Mouse (Mus musculus): Measurements from ENCODE around the gene Col25a1. TPM values are rescaled to one million over a fixed set of nuclear protein-coding genes. Genes with fewer than 3 reads are reported as not detected.

The Col25a1 gene
- polyA plus RNA-seq, 3 experiments from 2014 or later, result not detected

- no peak for ATAC-seq
Measured at GRCm38 (mm10) chr3:130473211-130473768, 342.0 kb downstream of the Col25a1 start.

- ATAC-seq, result no peak
Measured at GRCm38 (mm10) chr3:130473970-130474369, 342.7 kb downstream of the Col25a1 start.

- no peak for ATAC-seq
Measured at GRCm38 (mm10) chr3:130482513-130482912, 351.2 kb downstream of the Col25a1 start.

GRCm38 (mm10) chr3:130488839-130489238 lies 357.5 kb downstream of the Col25a1 start:
- no peak for ATAC-seq

GRCm38 (mm10) chr3:130494192-130494591 lies 362.9 kb downstream of the Col25a1 start:
- no peak for ATAC-seq

GRCm38 (mm10) chr3:130494665-130495396 lies 363.5 kb downstream of the Col25a1 start:
- ATAC-seq, result no peak

- ATAC-seq, result no peak
Measured at GRCm38 (mm10) chr3:130497036-130497435, 365.7 kb downstream of the Col25a1 start.

- no peak for ATAC-seq
Measured at GRCm38 (mm10) chr3:130501713-130502112, 370.4 kb downstream of the Col25a1 start.

- no peak for ATAC-seq
Measured at GRCm38 (mm10) chr3:130508330-130508729, 377.0 kb downstream of the Col25a1 start.

- no peak for ATAC-seq
Measured at GRCm38 (mm10) chr3:130518457-130518879, 387.2 kb downstream of the Col25a1 start.

- no peak for ATAC-seq
Measured at GRCm38 (mm10) chr3:130521834-130522476, 390.7 kb downstream of the Col25a1 start.

- ATAC-seq, result no peak
Measured at GRCm38 (mm10) chr3:130523019-130523418, 391.7 kb downstream of the Col25a1 start.

- no peak for ATAC-seq
Measured at GRCm38 (mm10) chr3:130524367-130525137, 393.3 kb downstream of the Col25a1 start.

GRCm38 (mm10) chr3:130535021-130535420 lies 403.7 kb downstream of the Col25a1 start:
- ATAC-seq, result no peak

GRCm38 (mm10) chr3:130541541-130541940 lies 410.2 kb downstream of the Col25a1 start:
- no peak for ATAC-seq

GRCm38 (mm10) chr3:130545995-130546394 lies 414.7 kb downstream of the Col25a1 start:
- ATAC-seq, result no peak

GRCm38 (mm10) chr3:130549066-130549465 lies 417.8 kb downstream of the Col25a1 start:
- no peak for ATAC-seq

GRCm38 (mm10) chr3:130556263-130556662 lies 425.0 kb downstream of the Col25a1 start:
- ATAC-seq, result no peak

GRCm38 (mm10) chr3:130565586-130565985 lies 434.3 kb downstream of the Col25a1 start:
- no peak for ATAC-seq

- no peak for ATAC-seq
Measured at GRCm38 (mm10) chr3:130568331-130569095, 437.2 kb downstream of the Col25a1 start.

- ATAC-seq, result no peak
Measured at GRCm38 (mm10) chr3:130573243-130573642, 441.9 kb downstream of the Col25a1 start.

- no peak for ATAC-seq
Measured at GRCm38 (mm10) chr3:130574652-130575051, 443.4 kb downstream of the Col25a1 start.
